Mouse (Mus musculus): ENCODE data around the gene Abcg4. TPM values are rescaled to one million over a fixed set of nuclear protein-coding genes. Genes with fewer than 3 reads are reported as not detected.

Gene Abcg4
- total and polyA plus RNA-seq, 3 experiments, result 4.1 to 17.1 TPM; not detected in 1

- TF ChIP-seq TCF12 (IDR thresholded peaks at IDR 0.05; ENCODE audit: low read depth, low read length) (no peak), MYC (IDR thresholded peaks at IDR 0.05; ENCODE audit: low read depth, low read length) (no peak)
These were observed 22.3 kb upstream of the Abcg4 start (continued) for GRCm38 (mm10) chr9:44310750-44311135.

- no peaks in the 10 kb centered on the region for H3K9me3 ChIP-seq (replicated peaks; ENCODE audit: insufficient read depth, low read length)
- DNase-seq (ENCODE audit: low read depth, low spot score), result no peak
- H3K27me3 ChIP-seq (ENCODE audit: control insufficient read depth in 1 of 2, insufficient read depth in 2 of 2, low read length in 2 of 2), result no peaks in the 10 kb centered on the region
- no peak overlapping the region for H3K27ac ChIP-seq (ENCODE audit: control insufficient read depth, low read depth, low read length)
- H3K4me3 ChIP-seq (ENCODE audit: control insufficient read depth in 1 of 2, insufficient read depth in 1 of 2, low read depth in 2 of 2, low read length in 2 of 2), result no peak overlapping the region
- TF ChIP-seq ZC3H11A (IDR thresholded peaks at IDR 0.05; ENCODE audit: low read depth, low read length) (no peak), POLR2AphosphoS5 (IDR thresholded peaks at IDR 0.05; ENCODE audit: borderline replicate concordance, low read depth, low read length) (no peak), MYB (IDR thresholded peaks at IDR 0.05; ENCODE audit: low read depth, low read length) (no peak), NRF1 (IDR thresholded peaks at IDR 0.05; ENCODE audit: insufficient read depth, low read depth, low read length, poor library complexity, severe bottlenecking) (no peak), POLR2A (IDR thresholded peaks at IDR 0.05; ENCODE audit: control insufficient read depth in 1 of 2, insufficient read depth in 1 of 2, low read depth in 1 of 2, low read length in 2 of 2, poor library complexity in 1 of 2) (no peak), BHLHE40 (IDR thresholded peaks at IDR 0.05; ENCODE audit: borderline replicate concordance, low read depth, low read length) (no peak), GATA1 (IDR thresholded peaks at IDR 0.05; ENCODE audit: low read depth, low read length) (no peak), ZNF384 (IDR thresholded peaks at IDR 0.05; ENCODE audit: low read depth, low read length) (no peak), POLR2AphosphoS2 (IDR thresholded peaks at IDR 0.05; ENCODE audit: low read length) (no peak)
- H3K36me3 ChIP-seq (ENCODE audit: control insufficient read depth in 1 of 2, insufficient read depth in 2 of 2, low read length in 2 of 2), result no peaks in the 10 kb centered on the region
- peaks cover 6% of the 10 kb centered on the region for H3K79me2 ChIP-seq (ENCODE audit: control insufficient read depth, insufficient read depth, low read length, poor library complexity)
- no peak overlapping the region for H3K9ac ChIP-seq (ENCODE audit: control insufficient read depth, low read depth, low read length, poor library complexity, severe bottlenecking)
- H3K4me1 ChIP-seq (ENCODE audit: control insufficient read depth in 1 of 2, insufficient read depth in 2 of 2, low read length in 2 of 2), result peaks cover 0 to 5% of the 10 kb centered on the region in 2 experiments; a peak in 2 of 4 replicates
These were observed 21.3 kb upstream of the Abcg4 start for GRCm38 (mm10) chr9:44309756-44310155.

GRCm38 (mm10) chr9:44307248-44307647, 18.8 kb upstream of the Abcg4 start:
- Histone ChIP-seq H3K79me2 (ENCODE audit: control insufficient read depth, insufficient read depth, low read length, poor library complexity) (peaks cover 14% of the 10 kb centered on the region), H3K27me3 (ENCODE audit: control insufficient read depth in 1 of 2, insufficient read depth in 2 of 2, low read length in 2 of 2) (no peaks in the 10 kb centered on the region), H3K9me3 (replicated peaks; ENCODE audit: insufficient read depth, low read length) (no peaks in the 10 kb centered on the region), H3K36me3 (ENCODE audit: control insufficient read depth in 1 of 2, insufficient read depth in 2 of 2, low read length in 2 of 2) (peaks cover 0 to 9% of the 10 kb centered on the region in 2 experiments; a peak in 3 of 4 replicates), H3K4me3 (ENCODE audit: control insufficient read depth in 1 of 2, insufficient read depth in 1 of 2, low read depth in 2 of 2, low read length in 2 of 2) (no peak overlapping the region), H3K27ac (ENCODE audit: control insufficient read depth, low read depth, low read length) (no peak overlapping the region), H3K9ac (ENCODE audit: control insufficient read depth, low read depth, low read length, poor library complexity, severe bottlenecking) (no peak overlapping the region), H3K4me1 (ENCODE audit: control insufficient read depth in 1 of 2, insufficient read depth in 2 of 2, low read length in 2 of 2) (peaks cover 0 to 8% of the 10 kb centered on the region in 2 experiments; a peak in 2 of 4 replicates)
- TF ChIP-seq ZKSCAN1 (IDR thresholded peaks at IDR 0.05; ENCODE audit: low read depth, low read length), result no peak
- no peak for TF ChIP-seq TCF12 (IDR thresholded peaks at IDR 0.05; ENCODE audit: low read depth, low read length)
- TF ChIP-seq MYB (IDR thresholded peaks at IDR 0.05; ENCODE audit: low read depth, low read length), result no peak
- TF ChIP-seq MXI1 (IDR thresholded peaks at IDR 0.05; ENCODE audit: low read depth, low read length), result no peak
- DNase-seq (ENCODE audit: low read depth, low spot score), result no peak

Measured in MEL (cell line).